Comparison of ENCODE assay signal across 18 mouse cellular contexts in genomic region chr1:166978611-166979010, GRCm38 (mm10). TPM values are rescaled to one million over a fixed set of nuclear protein-coding genes. Genes with fewer than 3 reads are reported as not detected.
DNase-seq lines count a peak whose midpoint lies in the region; ATAC-seq lines count a peak whose summit lies in the region.
"Had no signal": no experiment of that assay in that cellular context is flagged by ENCODE, and none has a peak within 500 bp of the region (broad histone marks: within the 10 kb centered on the region; RNA-seq: fewer than 3 reads in every experiment).

No protein-coding gene starts in this region.

- no peak overlapping the region for H3K4me2 ChIP-seq in hindbrain, embryonic 14.5 days (replicated peaks)
- no peak overlapping the region for H3K4me2 ChIP-seq in hindbrain, embryonic 11.5 days (replicated peaks; ENCODE audit: low read depth, low read length)
- no peak overlapping the region for H3K4me2 ChIP-seq in midbrain, embryonic 15.5 days
- H3K4me2 ChIP-seq: forebrain, embryonic 15.5 days; heart, embryonic 13.5 days; hindbrain, embryonic 12.5 days had no signal

- no peak for ATAC-seq in hindbrain, embryonic 14.5 days (ENCODE audit: low FRiP score)
- no peak for ATAC-seq in hindbrain, embryonic 11.5 days (ENCODE audit: low FRiP score)
- 0 out of 2 replicates have a peak, but pooled peaks have one; percentile 45 for ATAC-seq in midbrain, embryonic 15.5 days (replicated peaks)
- ATAC-seq: forebrain, embryonic 15.5 days; intestine, embryonic 16.5 days had no signal

- H3K36me3 ChIP-seq in hindbrain, embryonic 14.5 days (replicated peaks; ENCODE audit: control insufficient read depth, insufficient read depth), result no peaks in the 10 kb centered on the region
- H3K36me3 ChIP-seq in hindbrain, embryonic 11.5 days (ENCODE audit: control insufficient read depth, insufficient read depth, low read length), result no peaks in the 10 kb centered on the region
- no peaks in the 10 kb centered on the region for H3K36me3 ChIP-seq in midbrain, embryonic 15.5 days (replicated peaks)
- no peaks in the 10 kb centered on the region for H3K36me3 ChIP-seq in midbrain, embryonic 10.5 days
- H3K36me3 ChIP-seq: forebrain, embryonic 15.5 days; heart, embryonic 13.5 days; hindbrain, embryonic 12.5 days had no signal

- no peak overlapping the region for H3K4me3 ChIP-seq in hindbrain, embryonic 14.5 days (replicated peaks; ENCODE audit: low read length)
- no peak overlapping the region for H3K4me3 ChIP-seq in hindbrain, embryonic 11.5 days (ENCODE audit: low read depth, low read length)
- no peak overlapping the region for H3K4me3 ChIP-seq in midbrain, embryonic 15.5 days
- H3K4me3 ChIP-seq in midbrain, embryonic 10.5 days, result no peak overlapping the region
- H3K4me3 ChIP-seq: forebrain, embryonic 15.5 days; heart, embryonic 13.5 days; hindbrain, embryonic 12.5 days had no signal

- no peaks in the 10 kb centered on the region for H3K9me3 ChIP-seq in hindbrain, embryonic 14.5 days (ENCODE audit: control insufficient read depth, low read length)
- H3K9me3 ChIP-seq in hindbrain, embryonic 11.5 days (ENCODE audit: control insufficient read depth, low read length), result no peaks in the 10 kb centered on the region
- H3K9me3 ChIP-seq in midbrain, embryonic 15.5 days, result no peaks in the 10 kb centered on the region
- no peaks in the 10 kb centered on the region for H3K9me3 ChIP-seq in midbrain, embryonic 10.5 days (replicated peaks)
- H3K9me3 ChIP-seq: forebrain, embryonic 15.5 days; heart, embryonic 13.5 days; hindbrain, embryonic 12.5 days had no signal

- H3K4me1 ChIP-seq in hindbrain, embryonic 14.5 days (replicated peaks; ENCODE audit: control insufficient read depth, insufficient read depth, low read length), result no peaks in the 10 kb centered on the region
- H3K4me1 ChIP-seq in hindbrain, embryonic 11.5 days (replicated peaks; ENCODE audit: control insufficient read depth, insufficient read depth, low read length), result no peaks in the 10 kb centered on the region
- H3K4me1 ChIP-seq in midbrain, embryonic 15.5 days, result peaks cover 6% of the 10 kb centered on the region
- no peaks in the 10 kb centered on the region for H3K4me1 ChIP-seq in midbrain, embryonic 10.5 days
- H3K4me1 ChIP-seq: forebrain, embryonic 15.5 days; heart, embryonic 13.5 days; hindbrain, embryonic 12.5 days had no signal

- H3K27ac ChIP-seq in hindbrain, embryonic 14.5 days, result no peak overlapping the region
- no peak overlapping the region for H3K27ac ChIP-seq in hindbrain, embryonic 11.5 days (ENCODE audit: low read depth, low read length)
- H3K27ac ChIP-seq in midbrain, embryonic 15.5 days, result peak overlapping the region; percentile 18; the same call in 1 of the 2 replicates
- H3K27ac ChIP-seq in midbrain, embryonic 10.5 days (replicated peaks), result no peak overlapping the region
- H3K27ac ChIP-seq: forebrain, embryonic 15.5 days; heart, embryonic 13.5 days; hindbrain, embryonic 12.5 days had no signal

- H3K27me3 ChIP-seq in hindbrain, embryonic 14.5 days (ENCODE audit: control insufficient read depth, insufficient read depth, low read length), result no peaks in the 10 kb centered on the region
- H3K27me3 ChIP-seq in hindbrain, embryonic 11.5 days (ENCODE audit: control insufficient read depth, insufficient read depth, low read length), result no peaks in the 10 kb centered on the region
- no peaks in the 10 kb centered on the region for H3K27me3 ChIP-seq in midbrain, embryonic 15.5 days (replicated peaks)
- no peaks in the 10 kb centered on the region for H3K27me3 ChIP-seq in midbrain, embryonic 10.5 days (ENCODE audit: low read depth, poor library complexity, severe bottlenecking)
- H3K27me3 ChIP-seq: forebrain, embryonic 15.5 days; heart, embryonic 13.5 days; hindbrain, embryonic 12.5 days had no signal

- H3K9ac ChIP-seq in hindbrain, embryonic 14.5 days, result no peak overlapping the region
- no peak overlapping the region for H3K9ac ChIP-seq in hindbrain, embryonic 11.5 days (ENCODE audit: low read depth, low read length)
- H3K9ac ChIP-seq in midbrain, embryonic 15.5 days, result no peak overlapping the region
- H3K9ac ChIP-seq: forebrain, embryonic 15.5 days; heart, embryonic 13.5 days; hindbrain, embryonic 12.5 days had no signal

- 56% methylated on average over 5 of the region's 5 CpGs for WGBS in hindbrain, embryonic 14.5 days
- 76% methylated on average over 5 of the region's 5 CpGs for WGBS in hindbrain, embryonic 11.5 days
- 53% methylated on average over 5 of the region's 5 CpGs for WGBS in midbrain, embryonic 15.5 days
- WGBS in midbrain, embryonic 10.5 days, result 84% methylated on average over 5 of the region's 5 CpGs

- DNase-seq in hindbrain, embryonic 14.5 days (ENCODE audit: low spot score), result peak; percentile 54
- no peak for DNase-seq in hindbrain, embryonic 11.5 days (ENCODE audit: low spot score)
- no peak for DNase-seq in midbrain, embryonic 10.5 days (ENCODE audit: low spot score)
- peak; percentile 10 for DNase-seq in mesoderm, embryonic 11.5 days (ENCODE audit: low read depth, low spot score)
- no peak for DNase-seq in heart, adult 8-10 months (ENCODE audit: low spot score)
- DNase-seq in thymus, postnatal 4 days, result no peak
- DNase-seq: adrenal gland, adult 2 months; adrenal gland, postnatal 25 days; cerebellum, adult 9-10 months; cerebellum, postnatal 25 days; gastrocnemius, postnatal 25 days; heart, postnatal 36 days had no signal

RNA-seq across cellular contexts. Expression of gene Fam78b, which starts 22.6 kb away (rescaled TPM):
- polyA plus RNA-seq in hindbrain, embryonic 14.5 days (2014; fragmentation: Nextera tagmentation; extraction: Ambion mirVana), result 13.4 and 15.3 TPM in 2 replicates
- polyA plus RNA-seq in hindbrain, embryonic 11.5 days (2014; fragmentation: Nextera tagmentation; extraction: Ambion mirVana), result 9.3 and 11.0 TPM in 2 replicates
- polyA plus RNA-seq in midbrain, embryonic 15.5 days (2015; fragmentation: Nextera tagmentation; extraction: Ambion mirVana), result 15.3 and 15.9 TPM in 2 replicates
- polyA plus RNA-seq in midbrain, embryonic 10.5 days (2016; fragmentation: Nextera tagmentation; extraction: Ambion mirVana), result 1.7 and 2.4 TPM in 2 replicates
- total RNA-seq in heart, adult 8-10 months (2022), result 1 to 10 TPM; 2.3 to 3.8 (median 3.1) TPM
- total RNA-seq: CH12.LX had no signal

Comparison
In these comparisons a context has a peak if more than half of its experiments do, and no peak if none do; other contexts are left out.
1. DNase-seq: peak in hindbrain, embryonic 14.5 days (single experiment) and mesoderm, embryonic 11.5 days (single experiment); none in hindbrain, embryonic 11.5 days (single experiment), midbrain, embryonic 10.5 days (single experiment), heart, adult 8-10 months (single experiment) and thymus, postnatal 4 days (single experiment).